Mouse (Mus musculus): ENCODE data around the gene Gm13285. TPM values are rescaled to one million over a fixed set of nuclear protein-coding genes. Genes with fewer than 3 reads are reported as not detected.

Gm13285 gene
- polyA plus RNA-seq, 1 experiment from 2014 or later: 1.1 TPM

DNA sequence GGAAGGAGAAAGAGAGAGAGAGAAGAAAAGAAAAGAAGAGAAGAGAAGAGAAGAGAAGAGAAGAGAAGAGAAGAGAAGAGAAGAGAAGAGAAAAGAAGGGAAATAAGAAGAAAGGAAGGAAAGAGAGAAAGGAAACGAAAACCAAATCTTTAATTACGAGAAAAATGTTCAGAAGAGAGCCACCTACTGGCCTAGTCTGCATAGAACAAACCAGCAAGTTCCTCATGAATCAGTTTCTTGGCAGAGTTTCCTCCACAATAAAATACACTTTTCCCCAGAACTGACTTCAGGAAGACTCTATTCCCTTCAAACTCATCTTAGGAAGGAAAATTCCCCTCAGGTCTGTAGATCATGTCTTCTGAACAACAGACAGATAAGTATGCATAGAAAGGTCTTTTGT, 45.9 kb downstream of the Gm13285 start:
- DNase-seq (ENCODE audit: low spot score) (no peak), ATAC-seq (replicated peaks; ENCODE audit: low FRiP score, low TSS enrichment, low read depth) (no peak)
- no peak overlapping the region for H3K4me2 ChIP-seq (ENCODE audit: low read length)
- no peaks in the 10 kb centered on the region for H3K4me1 ChIP-seq (replicated peaks; ENCODE audit: control insufficient read depth, insufficient read depth, low read length)
- H3K27ac ChIP-seq (ENCODE audit: low read depth): no peak overlapping the region
- no peaks in the 10 kb centered on the region for H3K9me3 ChIP-seq (ENCODE audit: control insufficient read depth, low read length)
- no peaks in the 10 kb centered on the region for H3K27me3 ChIP-seq (replicated peaks; ENCODE audit: control insufficient read depth, insufficient read depth, low read length)
- no peak overlapping the region for H3K9ac ChIP-seq (ENCODE audit: low read length)
- H3K4me3 ChIP-seq (ENCODE audit: low read depth, low read length): no peak overlapping the region
- H3K36me3 ChIP-seq (ENCODE audit: control insufficient read depth, insufficient read depth, low read length): no peaks in the 10 kb centered on the region
- 58% methylated on average over 2 of the region's 2 CpGs for WGBS

DNA sequence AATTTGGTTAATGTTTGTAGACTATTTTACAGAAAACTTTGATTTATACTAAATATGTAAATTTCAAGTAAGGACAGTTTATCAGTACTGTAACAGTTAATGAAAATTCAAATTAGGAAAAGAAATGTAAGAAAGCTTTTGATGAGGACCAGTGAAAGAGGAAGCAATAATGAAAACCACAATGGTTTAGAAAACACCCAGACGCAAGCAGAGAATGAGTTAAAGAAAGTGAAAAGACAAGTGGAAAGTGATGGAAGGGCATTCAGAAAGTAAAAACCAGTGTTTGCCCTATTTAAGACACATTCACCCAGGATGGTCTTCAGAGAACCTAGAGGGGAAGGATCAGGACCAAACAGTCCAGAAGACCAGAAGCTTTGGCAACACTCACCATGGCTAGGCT, 50.2 kb downstream of the Gm13285 start, which contains the start of gene Ifna1:
Gene Ifna1 (plus strand): TSS at position 390 of the 400 bp plus-strand sequence.
- H3K4me1 ChIP-seq (replicated peaks; ENCODE audit: control insufficient read depth, insufficient read depth, low read length): no peaks in the 10 kb centered on the region
- no peak for DNase-seq (ENCODE audit: low spot score)
- no peak for ATAC-seq (replicated peaks; ENCODE audit: low FRiP score, low TSS enrichment, low read depth)

More for the DNA sequence above, 50.2 kb downstream of the Gm13285 start, which contains the start of gene Ifna1:
- WGBS: 79% methylated on average over 1 of the region's 1 CpGs
- Histone ChIP-seq H3K27me3 (replicated peaks; ENCODE audit: control insufficient read depth, insufficient read depth, low read length) (no peaks in the 10 kb centered on the region), H3K4me3 (ENCODE audit: low read depth, low read length) (no peak within 1 kb of the TSS), H3K36me3 (ENCODE audit: control insufficient read depth, insufficient read depth, low read length) (no peaks in the 10 kb centered on the region), H3K4me2 (ENCODE audit: low read length) (no peak within 1 kb of the TSS), H3K27ac (ENCODE audit: low read depth) (no peak within 1 kb of the TSS), H3K9ac (ENCODE audit: low read length) (no peak within 1 kb of the TSS), H3K9me3 (ENCODE audit: control insufficient read depth, low read length) (no peaks in the 10 kb centered on the region)

Other genes starting within 250 kb of the Gm13285 start
- gene Ifna15, start 241.4 kb upstream of the Gm13285 start, polyA plus RNA-seq (2014; fragmentation: Nextera tagmentation; extraction: Ambion mirVana): not detected in 2 replicates
- not detected in 2 replicates for gene Ifna14, start 227.9 kb upstream of the Gm13285 start, polyA plus RNA-seq (2014; fragmentation: Nextera tagmentation; extraction: Ambion mirVana)
- not detected in 2 replicates for gene Ifna9, start 207.3 kb upstream of the Gm13285 start, polyA plus RNA-seq (2014; fragmentation: Nextera tagmentation; extraction: Ambion mirVana)
- not detected in 2 replicates for gene Ifna12, start 196.3 kb upstream of the Gm13285 start, polyA plus RNA-seq (2014; fragmentation: Nextera tagmentation; extraction: Ambion mirVana)
- gene C87499, start 165.3 kb upstream of the Gm13285 start, polyA plus RNA-seq (2014; fragmentation: Nextera tagmentation; extraction: Ambion mirVana): not detected in 2 replicates
- gene Ifna13, start 155.2 kb upstream of the Gm13285 start, polyA plus RNA-seq (2014; fragmentation: Nextera tagmentation; extraction: Ambion mirVana): not detected in 2 replicates
- not detected in 2 replicates for gene Ifna16, start 122.7 kb upstream of the Gm13285 start, polyA plus RNA-seq (2014; fragmentation: Nextera tagmentation; extraction: Ambion mirVana)
- not detected in 2 replicates for gene Ifna2, start 115.8 kb upstream of the Gm13285 start, polyA plus RNA-seq (2014; fragmentation: Nextera tagmentation; extraction: Ambion mirVana)
- not detected in 2 replicates for gene Ifnab, start 108.3 kb upstream of the Gm13285 start, polyA plus RNA-seq (2014; fragmentation: Nextera tagmentation; extraction: Ambion mirVana)
- gene Gm26566, start 77.9 kb upstream of the Gm13285 start, polyA plus RNA-seq (2014; fragmentation: Nextera tagmentation; extraction: Ambion mirVana): 0.70 and 1.2 TPM in 2 replicates
- 97.9 and 106 TPM in 2 replicates for gene Klhl9, start 77.2 kb upstream of the Gm13285 start, polyA plus RNA-seq (2014; fragmentation: Nextera tagmentation; extraction: Ambion mirVana)
- gene Gm13271, start 44.8 kb upstream of the Gm13285 start, polyA plus RNA-seq (2014; fragmentation: Nextera tagmentation; extraction: Ambion mirVana): not detected in 2 replicates
- 0.22 TPM in 1 of 2 replicates, not detected in the other for gene Gm13283, start 39.5 kb upstream of the Gm13285 start, polyA plus RNA-seq (2014; fragmentation: Nextera tagmentation; extraction: Ambion mirVana)
- not detected in 2 replicates for gene Gm13290, start 25.8 kb upstream of the Gm13285 start, polyA plus RNA-seq (2014; fragmentation: Nextera tagmentation; extraction: Ambion mirVana)
- not detected in 2 replicates for gene Gm13289, start 22.7 kb upstream of the Gm13285 start, polyA plus RNA-seq (2014; fragmentation: Nextera tagmentation; extraction: Ambion mirVana)
- gene Gm13272, start 19.8 kb upstream of the Gm13285 start, polyA plus RNA-seq (2014; fragmentation: Nextera tagmentation; extraction: Ambion mirVana): 0.23 TPM in 1 of 2 replicates, not detected in the other
- gene Ifnz, start 17.5 kb upstream of the Gm13285 start, polyA plus RNA-seq (2014; fragmentation: Nextera tagmentation; extraction: Ambion mirVana): 0.28 TPM in 1 of 2 replicates, not detected in the other
- 0.48 TPM in 1 of 2 replicates, not detected in the other for gene Gm13276, start 14.0 kb upstream of the Gm13285 start, polyA plus RNA-seq (2014; fragmentation: Nextera tagmentation; extraction: Ambion mirVana)
- gene Gm13277, start 11.0 kb upstream of the Gm13285 start, polyA plus RNA-seq (2014; fragmentation: Nextera tagmentation; extraction: Ambion mirVana): not detected in 2 replicates
- not detected in 2 replicates for gene Gm13278, start 8.1 kb upstream of the Gm13285 start, polyA plus RNA-seq (2014; fragmentation: Nextera tagmentation; extraction: Ambion mirVana)
- gene Gm13275, start 5.2 kb upstream of the Gm13285 start, polyA plus RNA-seq (2014; fragmentation: Nextera tagmentation; extraction: Ambion mirVana): not detected in 2 replicates
- not detected in 2 replicates for gene Gm13279, start 2.3 kb upstream of the Gm13285 start, polyA plus RNA-seq (2014; fragmentation: Nextera tagmentation; extraction: Ambion mirVana)
- gene Gm13287, start 3.6 kb downstream of the Gm13285 start, polyA plus RNA-seq (2014; fragmentation: Nextera tagmentation; extraction: Ambion mirVana): not detected in 2 replicates
- not detected in 2 replicates for gene Gm13288, start 5.9 kb downstream of the Gm13285 start, polyA plus RNA-seq (2014; fragmentation: Nextera tagmentation; extraction: Ambion mirVana)
- not detected in 2 replicates for gene Ifna7, start 16.6 kb downstream of the Gm13285 start, polyA plus RNA-seq (2014; fragmentation: Nextera tagmentation; extraction: Ambion mirVana)
- not detected in 2 replicates for gene Ifna11, start 20.3 kb downstream of the Gm13285 start, polyA plus RNA-seq (2014; fragmentation: Nextera tagmentation; extraction: Ambion mirVana)
- not detected in 2 replicates for gene Ifna6, start 27.8 kb downstream of the Gm13285 start, polyA plus RNA-seq (2014; fragmentation: Nextera tagmentation; extraction: Ambion mirVana)
- gene Ifna5, start 35.9 kb downstream of the Gm13285 start, polyA plus RNA-seq (2014; fragmentation: Nextera tagmentation; extraction: Ambion mirVana): not detected in 2 replicates
- gene Ifna4, start 42.2 kb downstream of the Gm13285 start, polyA plus RNA-seq (2014; fragmentation: Nextera tagmentation; extraction: Ambion mirVana): not detected in 2 replicates
- gene Ifna1, start 50.4 kb downstream of the Gm13285 start, polyA plus RNA-seq (2014; fragmentation: Nextera tagmentation; extraction: Ambion mirVana): not detected in 2 replicates
- not detected in 2 replicates for gene Ifne, start 80.5 kb downstream of the Gm13285 start, polyA plus RNA-seq (2014; fragmentation: Nextera tagmentation; extraction: Ambion mirVana)

Data from intestine, embryonic 14.5 days (tissue).